Mouse (Mus musculus) ES-E14 (cell line): Measurements from ENCODE around the gene Prickle2.

ENCODE experiments used
- CHD2 ChIP-seq: IDR thresholded peaks from 2 replicates; pipeline ENCODE4 v1.6.1; 2014; ENCODE audit warnings: mild to moderate bottlenecking, low read depth, low read length, inconsistent platforms
- HCFC1 ChIP-seq: IDR thresholded peaks from 2 replicates; pipeline ENCODE4 v1.6.1; 2012; ENCODE audit warnings: low read length, inconsistent platforms, borderline replicate concordance; ENCODE audit not compliant: insufficient read depth
- MAFK ChIP-seq: IDR thresholded peaks from 2 replicates; pipeline ENCODE4 v1.6.1; 2014; ENCODE audit warnings: mild to moderate bottlenecking, low read depth, low read length, inconsistent platforms; ENCODE audit not compliant: insufficient read depth
- ZC3H11A ChIP-seq: IDR thresholded peaks from 2 replicates; pipeline ENCODE4 v1.6.1; 2012; ENCODE audit warnings: low read depth, mild to moderate bottlenecking, inconsistent platforms, low read length, borderline replicate concordance
- ZNF384 ChIP-seq: IDR thresholded peaks from 2 replicates; pipeline ENCODE4 v1.6.1; 2012; ENCODE audit warnings: low read depth, low read length, inconsistent platforms

DNA sequence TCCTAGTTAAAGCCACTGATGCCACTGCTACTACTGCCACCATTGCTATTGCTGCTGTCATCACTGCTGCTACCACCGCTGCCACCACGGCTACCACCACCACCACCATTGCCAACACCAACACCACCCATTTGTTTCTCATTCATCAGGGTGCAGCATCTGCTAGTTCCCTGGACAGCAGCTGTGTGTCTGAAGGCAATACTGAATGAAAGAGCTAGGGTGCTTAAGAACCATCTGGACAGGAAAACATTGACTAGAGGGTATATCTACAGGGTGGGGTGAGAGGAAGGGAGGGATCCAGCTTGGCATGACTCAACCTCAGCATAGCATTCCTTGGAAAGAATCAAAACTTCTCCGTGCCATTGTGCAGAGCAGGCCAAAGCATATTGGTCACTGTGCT is 133.8 kb downstream of the Prickle2 start:
- TF ChIP-seq HCFC1 (no peak), MAFK (no peak), ZNF384 (no peak), ZC3H11A (no peak), CHD2 (no peak)
